Mouse (Mus musculus) neural tube, embryonic 13.5 days (tissue): Measurements from ENCODE around the gene Cd244a. TPM values are rescaled to one million over a fixed set of nuclear protein-coding genes. Genes with fewer than 3 reads are reported as not detected.

Source experiments
- ATAC-seq: fragments of 200-750 bp; cut with Nextera tagmentation; 2 replicates; pipeline ENCODE4 v1.8.0; 2017; ENCODE audit warnings: low read depth, mild to moderate bottlenecking, moderate TSS enrichment, moderate library complexity
- H3K27ac ChIP-seq: fragments of 300-500 bp; sonication (generic); replicated peaks from 2 replicates; pipeline ENCODE4 v1.5.1; 2015; ENCODE audit warnings: moderate library complexity, mild to moderate bottlenecking, inconsistent platforms
- H3K27me3 ChIP-seq: fragments of 300-500 bp; sonication (generic); 2 replicates; pipeline ENCODE4 v1.6.1; 2015; ENCODE audit warnings: mild to moderate bottlenecking, inconsistent platforms
- H3K36me3 ChIP-seq: fragments of 300-500 bp; sonication (generic); 2 replicates; pipeline ENCODE4 v1.6.1; 2015; ENCODE audit warnings: mild to moderate bottlenecking, inconsistent platforms
- H3K4me1 ChIP-seq: fragments of 300-500 bp; sonication (generic); replicated peaks from 2 replicates; pipeline ENCODE4 v1.6.1; 2015; ENCODE audit warnings: inconsistent platforms
- H3K4me2 ChIP-seq: fragments of 300-500 bp; sonication (generic); 2 replicates; pipeline ENCODE4 v1.6.1; 2015; ENCODE audit warnings: inconsistent platforms, mild to moderate bottlenecking, moderate library complexity
- H3K4me3 ChIP-seq: fragments of 300-500 bp; sonication (generic); 2 replicates; pipeline ENCODE4 v1.5.1; 2015; ENCODE audit warnings: mild to moderate bottlenecking, inconsistent platforms
- H3K9ac ChIP-seq: fragments of 300-500 bp; sonication (generic); 2 replicates; pipeline ENCODE4 v1.6.1; 2015; ENCODE audit warnings: moderate library complexity, mild to moderate bottlenecking, inconsistent platforms
- H3K9me3 ChIP-seq: fragments of 300-500 bp; sonication (generic); 2 replicates; pipeline ENCODE4 v1.6.1; 2016; ENCODE audit warnings: inconsistent platforms
- WGBS: fragments of 180-500 bp; shearing (Covaris S2); methylation state at CpG from one replicate; pipeline ENCODE4 v1.1.7; 2015; 5-methylcytosine and 5-hydroxymethylcytosine counted together
- polyA plus RNA-seq: library from polyadenylated mRNA; unstranded; fragments of >200 nt; fragmentation: Nextera tagmentation; extraction: Ambion mirVana; gene quantifications from 2 replicates; pipeline ENCODE4 v1.2.1, GENCODE M21; 2015

The Cd244a gene
- polyA plus RNA-seq, 1 experiment from 2014 or later: not detected

DNA sequence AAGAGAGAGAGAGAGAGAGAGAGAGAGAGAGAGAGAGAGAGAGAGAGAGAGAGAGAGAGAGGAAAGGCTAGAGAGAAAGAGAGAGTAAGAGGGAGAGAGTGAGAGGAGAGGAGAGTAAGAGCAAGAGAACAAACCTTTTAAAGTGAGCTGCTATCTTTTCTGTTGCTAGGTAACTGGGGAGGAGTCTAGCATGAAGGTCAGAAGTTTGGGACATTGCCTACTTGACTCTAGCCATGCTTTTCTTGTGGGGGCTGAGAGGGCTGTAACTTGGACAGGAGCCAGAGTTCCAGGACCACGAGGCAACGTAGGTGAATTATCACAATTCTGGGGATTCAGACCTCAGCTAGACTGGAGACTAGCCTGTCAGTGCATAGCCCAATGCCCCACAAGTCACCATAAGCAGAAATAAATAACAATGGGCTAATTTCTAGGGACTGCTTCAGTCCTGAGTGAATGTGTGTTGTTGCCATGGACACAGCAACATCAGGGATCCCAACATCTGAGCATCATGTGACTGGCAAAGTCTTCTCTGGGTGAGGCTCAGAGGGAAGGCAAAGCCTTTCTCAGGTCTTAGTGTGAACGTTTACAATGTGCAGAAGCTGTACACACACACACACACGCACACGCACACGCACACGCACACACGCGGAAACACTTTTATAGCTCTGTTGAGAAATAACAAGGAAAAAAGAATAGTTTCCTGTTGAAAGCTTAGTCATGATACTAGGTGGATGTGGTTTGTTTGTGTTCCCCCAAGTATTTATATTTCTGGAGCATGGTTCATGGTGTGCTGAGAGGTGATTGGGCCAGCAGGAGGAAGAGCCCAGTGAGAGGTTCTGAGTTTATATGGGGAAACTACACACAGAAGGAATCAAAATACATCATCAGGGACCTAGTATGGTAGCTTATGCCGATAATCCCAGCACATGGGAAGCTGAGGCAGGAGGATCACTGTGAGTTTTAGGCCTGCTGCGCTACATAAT lies 5.3 kb upstream of the Cd244a start:
- H3K27ac ChIP-seq: no peak overlapping the region
- no peak overlapping the region for H3K4me3 ChIP-seq
- H3K9ac ChIP-seq: no peak overlapping the region
- H3K9me3 ChIP-seq: no peaks in the 10 kb centered on the region
- no peak for ATAC-seq
- no peak overlapping the region for H3K4me2 ChIP-seq
- no peaks in the 10 kb centered on the region for H3K36me3 ChIP-seq
- 83% methylated on average over 11 of the region's 11 CpGs for WGBS
- no peaks in the 10 kb centered on the region for H3K4me1 ChIP-seq
- H3K27me3 ChIP-seq: no peaks in the 10 kb centered on the region

DNA sequence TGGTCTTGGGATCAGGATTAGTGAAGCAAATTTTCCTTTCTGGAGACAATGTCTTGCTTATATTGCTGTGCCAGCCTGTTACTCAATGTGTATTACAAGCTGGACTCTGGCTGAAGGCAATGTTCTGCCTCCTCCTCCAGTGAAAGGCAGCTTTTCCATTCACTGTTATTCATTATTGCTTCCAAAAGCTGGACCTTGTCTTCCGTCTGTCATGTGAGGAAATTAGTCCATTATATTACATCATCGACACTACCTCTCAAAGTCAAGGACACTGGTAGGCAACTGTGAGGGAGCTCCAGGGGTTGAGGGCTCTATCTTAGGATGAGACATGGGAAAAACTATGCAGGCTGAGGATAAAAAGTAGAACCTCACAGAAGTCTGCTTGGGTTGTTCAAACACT lies 2.6 kb upstream of the Cd244a start:
- ATAC-seq: no peak
- no peaks in the 10 kb centered on the region for H3K9me3 ChIP-seq
- no peaks in the 10 kb centered on the region for H3K36me3 ChIP-seq
- H3K27me3 ChIP-seq: no peaks in the 10 kb centered on the region
- H3K9ac ChIP-seq: no peak overlapping the region
- no peak overlapping the region for H3K4me2 ChIP-seq
- no peak overlapping the region for H3K27ac ChIP-seq
- H3K4me1 ChIP-seq: no peaks in the 10 kb centered on the region
- no peak overlapping the region for H3K4me3 ChIP-seq
- 92% methylated on average over 2 of the region's 2 CpGs for WGBS

DNA sequence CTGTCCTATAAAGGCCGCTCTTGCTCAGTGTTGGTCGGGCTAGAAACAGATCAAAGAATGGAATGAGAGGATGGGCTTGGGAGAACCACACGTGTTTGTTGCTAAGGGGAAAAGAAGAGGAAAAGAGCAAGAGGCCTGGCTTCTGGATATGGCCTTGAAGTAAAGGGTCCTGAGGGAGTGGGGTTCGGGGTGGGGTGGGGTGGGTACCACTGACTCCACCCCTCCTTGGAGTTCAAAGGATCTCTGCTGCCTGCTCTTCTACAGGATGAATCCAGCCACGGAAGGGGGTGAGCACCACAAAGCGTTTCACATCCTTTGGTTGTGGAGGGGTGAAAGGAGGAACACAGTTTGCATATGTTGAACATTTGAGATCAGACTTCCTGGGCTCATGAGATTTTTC lies 586 bp upstream of the Cd244a start:
- H3K4me2 ChIP-seq: no peak overlapping the region
- WGBS: 68% methylated on average over 6 of the region's 6 CpGs
- no peak overlapping the region for H3K27ac ChIP-seq
- no peaks in the 10 kb centered on the region for H3K9me3 ChIP-seq
- H3K4me3 ChIP-seq: no peak overlapping the region
- no peaks in the 10 kb centered on the region for H3K4me1 ChIP-seq
- no peak overlapping the region for H3K9ac ChIP-seq
- ATAC-seq: no peak
- no peaks in the 10 kb centered on the region for H3K36me3 ChIP-seq
- H3K27me3 ChIP-seq: no peaks in the 10 kb centered on the region

DNA sequence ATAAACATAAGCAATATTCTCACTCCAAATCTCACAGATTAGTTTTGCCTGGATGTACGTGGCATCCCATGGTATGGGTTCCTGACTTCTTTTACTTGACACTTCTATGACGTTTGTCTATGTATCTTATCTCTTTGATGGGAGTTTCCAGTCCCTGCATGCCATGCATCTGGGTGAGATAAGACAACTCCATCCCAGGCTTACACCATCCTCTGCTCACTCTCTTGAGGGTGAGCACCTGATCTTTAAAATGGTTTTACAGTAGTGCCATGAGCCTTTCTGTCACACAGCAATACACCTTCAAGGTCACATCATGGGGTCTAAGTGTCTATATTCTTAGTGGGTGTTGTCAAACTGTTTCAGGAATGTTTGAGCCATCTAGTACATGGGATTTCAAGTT lies 1.3 kb downstream of the Cd244a start:
- Histone ChIP-seq H3K36me3 (no peaks in the 10 kb centered on the region), H3K9me3 (no peaks in the 10 kb centered on the region), H3K4me3 (no peak overlapping the region), H3K4me2 (no peak overlapping the region), H3K4me1 (no peaks in the 10 kb centered on the region), H3K27ac (no peak overlapping the region), H3K9ac (no peak overlapping the region), H3K27me3 (no peaks in the 10 kb centered on the region)
- WGBS: 81% methylated on average over 2 of the region's 2 CpGs
- ATAC-seq: no peak

DNA sequence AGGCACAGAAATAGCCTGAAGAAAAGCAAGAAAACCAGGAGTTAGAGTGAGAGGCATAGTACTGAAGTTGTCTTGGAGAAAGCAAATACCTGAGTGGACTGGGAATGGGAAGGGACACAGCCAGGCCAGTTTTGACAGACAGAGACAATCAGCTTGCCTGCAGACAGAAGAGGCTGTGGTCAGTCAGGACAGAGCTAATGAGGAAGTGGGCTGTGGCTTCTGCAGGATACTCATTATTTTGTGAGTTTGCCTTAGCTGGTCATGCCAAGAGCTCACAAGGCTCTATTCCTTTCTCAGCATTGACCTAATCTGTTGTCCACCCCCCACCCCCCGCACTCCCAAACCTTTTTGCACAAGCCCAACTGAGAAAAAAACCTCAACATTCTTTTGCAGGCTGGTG lies 2.2 kb downstream of the Cd244a start:
- no peaks in the 10 kb centered on the region for H3K36me3 ChIP-seq
- WGBS: 100% methylated on average over 1 of the region's 1 CpGs
- no peak for ATAC-seq
- H3K9ac ChIP-seq: no peak overlapping the region
- no peaks in the 10 kb centered on the region for H3K9me3 ChIP-seq
- no peak overlapping the region for H3K4me3 ChIP-seq
- H3K4me1 ChIP-seq: no peaks in the 10 kb centered on the region
- no peak overlapping the region for H3K4me2 ChIP-seq
- no peak overlapping the region for H3K27ac ChIP-seq
- no peaks in the 10 kb centered on the region for H3K27me3 ChIP-seq

DNA sequence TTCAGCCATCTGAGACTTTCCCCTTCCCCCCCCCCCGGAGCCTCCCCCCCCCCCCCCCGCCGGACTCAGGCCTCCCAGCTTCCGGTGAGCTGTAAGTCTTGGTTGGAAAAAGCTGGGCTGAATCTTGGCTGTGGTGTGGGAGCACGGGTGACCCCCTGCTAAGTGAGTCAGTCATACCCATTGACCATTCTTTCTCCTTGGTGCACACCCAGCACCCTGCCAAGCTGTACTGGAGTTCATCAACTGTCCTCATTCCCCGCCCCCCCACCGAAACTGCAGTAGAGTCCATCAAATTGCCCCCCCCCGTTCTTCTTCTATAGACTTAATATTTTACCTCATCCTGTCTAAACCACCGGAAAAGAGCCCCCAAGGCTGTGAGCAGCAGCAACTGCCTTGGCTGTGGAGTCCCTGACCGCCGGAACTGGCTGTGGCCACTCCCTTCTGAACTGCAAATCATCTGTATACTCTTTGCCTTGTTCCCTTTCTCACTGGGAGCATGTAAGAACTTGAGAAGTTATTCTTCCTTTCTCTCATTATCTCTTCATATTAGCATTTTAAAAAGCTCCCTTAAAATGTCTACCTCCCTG lies 2.7 kb downstream of the Cd244a start:
- no peaks in the 10 kb centered on the region for H3K9me3 ChIP-seq
- H3K4me3 ChIP-seq: no peak overlapping the region
- no peak overlapping the region for H3K9ac ChIP-seq
- no peak overlapping the region for H3K27ac ChIP-seq
- H3K4me1 ChIP-seq: no peaks in the 10 kb centered on the region
- H3K36me3 ChIP-seq: no peaks in the 10 kb centered on the region
- H3K4me2 ChIP-seq: no peak overlapping the region
- WGBS: 84% methylated on average over 9 of the region's 11 CpGs
- no peaks in the 10 kb centered on the region for H3K27me3 ChIP-seq
- no peak for ATAC-seq

DNA sequence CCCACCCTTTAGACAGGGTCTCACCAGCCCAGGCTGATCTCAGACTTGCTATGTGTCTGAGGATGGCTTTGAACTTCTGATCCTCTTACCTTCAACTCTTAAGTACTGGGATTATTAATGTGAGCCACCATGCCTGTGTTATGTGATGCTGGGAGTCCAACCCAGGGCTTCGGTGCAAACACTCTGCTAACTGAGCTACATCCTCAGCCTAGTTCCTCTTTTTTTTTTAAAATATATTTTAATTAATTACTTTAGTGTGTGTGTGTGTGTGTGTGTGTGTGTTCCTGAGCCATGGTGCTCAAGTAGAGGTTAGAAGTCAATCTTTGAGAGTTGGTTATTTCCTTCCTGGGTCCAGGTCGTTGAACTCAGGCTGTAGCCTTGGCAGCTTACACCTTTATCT lies 4.0 kb downstream of the Cd244a start:
- Histone ChIP-seq H3K36me3 (no peaks in the 10 kb centered on the region), H3K4me1 (no peaks in the 10 kb centered on the region), H3K9ac (no peak overlapping the region), H3K4me2 (no peak overlapping the region), H3K27me3 (no peaks in the 10 kb centered on the region), H3K9me3 (no peaks in the 10 kb centered on the region), H3K4me3 (no peak overlapping the region), H3K27ac (no peak overlapping the region)
- WGBS: 92% methylated on average over 2 of the region's 2 CpGs
- ATAC-seq: no peak

DNA sequence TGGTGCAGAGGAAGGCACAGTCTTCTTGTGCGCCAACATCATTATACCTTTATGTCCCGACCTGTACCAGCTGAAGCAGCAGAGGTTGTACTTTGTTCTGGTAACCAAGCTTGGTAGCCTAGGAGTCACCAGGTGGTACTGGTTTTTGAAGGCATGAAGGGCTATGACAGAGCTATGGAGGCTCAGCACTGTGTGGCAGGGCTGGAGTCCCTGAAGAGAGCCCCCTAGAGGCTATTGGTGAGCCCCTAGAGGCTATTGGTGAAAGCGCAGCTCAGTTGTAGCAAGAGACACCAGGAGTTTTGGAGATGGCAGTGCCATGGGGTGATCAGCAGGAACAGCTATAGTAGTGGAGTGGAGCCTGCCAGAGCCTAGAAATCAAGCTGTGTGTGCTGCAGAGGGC lies 5.3 kb downstream of the Cd244a start:
- Histone ChIP-seq H3K9me3 (no peaks in the 10 kb centered on the region), H3K27me3 (no peaks in the 10 kb centered on the region), H3K36me3 (no peaks in the 10 kb centered on the region), H3K9ac (no peak overlapping the region), H3K4me1 (no peaks in the 10 kb centered on the region), H3K4me2 (no peak overlapping the region), H3K4me3 (no peak overlapping the region), H3K27ac (no peak overlapping the region)
- 58% methylated on average over 3 of the region's 3 CpGs for WGBS
- ATAC-seq: no peak

DNA sequence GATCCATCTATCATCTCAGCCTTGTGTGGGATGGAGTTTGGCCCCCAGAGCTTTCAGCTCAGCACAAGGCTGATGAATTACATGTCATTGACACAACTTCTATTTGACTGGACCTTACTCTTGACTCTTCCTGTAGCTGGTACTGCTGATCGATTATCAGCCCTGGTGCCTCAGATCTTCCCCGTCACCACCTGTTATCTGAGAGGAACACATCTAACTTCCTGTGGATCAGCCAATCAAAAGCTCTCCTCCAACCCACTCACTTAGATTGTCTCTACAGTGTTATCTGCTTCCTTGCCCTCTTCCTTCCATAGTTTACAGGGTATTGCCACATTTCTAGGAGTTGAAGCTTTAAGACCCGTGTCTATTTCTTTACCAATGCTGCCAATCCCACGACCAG lies 6.9 kb downstream of the Cd244a start:
- Histone ChIP-seq H3K4me1 (no peaks in the 10 kb centered on the region), H3K4me2 (no peak overlapping the region), H3K36me3 (no peaks in the 10 kb centered on the region), H3K4me3 (no peak overlapping the region), H3K27ac (no peak overlapping the region), H3K9me3 (no peaks in the 10 kb centered on the region), H3K9ac (no peak overlapping the region), H3K27me3 (no peaks in the 10 kb centered on the region)
- 84% methylated on average over 4 of the region's 4 CpGs for WGBS
- no peak for ATAC-seq

DNA sequence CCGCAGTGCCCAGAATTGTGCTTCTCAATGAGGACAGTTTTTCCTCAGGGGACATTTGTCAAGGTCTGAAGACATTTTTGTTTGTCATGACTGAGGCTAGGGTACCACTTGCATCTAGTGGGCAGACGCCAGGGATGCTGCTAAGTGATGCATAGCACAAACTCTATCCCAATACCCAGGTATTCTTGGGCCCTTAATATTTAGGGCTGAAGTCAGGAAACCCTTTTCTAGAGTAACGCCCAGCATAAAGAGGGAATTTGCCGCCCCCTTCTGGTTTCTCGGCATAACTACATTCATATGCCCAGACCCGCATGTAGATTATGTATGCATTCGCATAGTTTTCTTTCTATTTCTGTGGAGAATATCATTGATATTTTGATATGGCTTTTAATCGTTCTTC lies 7.8 kb downstream of the Cd244a start:
- no peaks in the 10 kb centered on the region for H3K36me3 ChIP-seq
- H3K9me3 ChIP-seq: no peaks in the 10 kb centered on the region
- H3K4me1 ChIP-seq: no peaks in the 10 kb centered on the region
- no peaks in the 10 kb centered on the region for H3K27me3 ChIP-seq
- WGBS: 28% methylated on average over 8 of the region's 8 CpGs
- H3K4me3 ChIP-seq: no peak overlapping the region
- peak; percentile 43; the same call in 1 of the 2 replicates for ATAC-seq
- no peak overlapping the region for H3K4me2 ChIP-seq
- no peak overlapping the region for H3K9ac ChIP-seq
- H3K27ac ChIP-seq: no peak overlapping the region

DNA sequence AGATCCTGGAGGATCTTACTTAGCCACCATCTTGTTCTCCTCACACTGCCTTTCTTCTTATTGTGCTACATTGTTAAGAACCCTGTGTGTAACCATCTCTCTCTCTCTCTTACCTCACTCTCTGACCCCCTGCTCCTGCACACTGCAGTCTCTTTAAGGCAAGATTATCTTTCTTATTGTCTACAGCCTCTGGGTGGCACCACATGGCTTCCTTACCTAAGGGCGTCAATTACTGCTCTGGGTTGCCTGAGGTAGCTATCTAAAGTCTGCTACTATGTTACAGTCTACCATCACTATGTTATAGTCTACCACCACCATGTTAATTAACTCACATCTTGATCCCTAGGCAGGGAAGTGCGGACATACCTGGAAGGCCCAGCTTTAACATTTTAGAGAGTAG lies 9.4 kb downstream of the Cd244a start:
- no peak overlapping the region for H3K27ac ChIP-seq

DNA sequence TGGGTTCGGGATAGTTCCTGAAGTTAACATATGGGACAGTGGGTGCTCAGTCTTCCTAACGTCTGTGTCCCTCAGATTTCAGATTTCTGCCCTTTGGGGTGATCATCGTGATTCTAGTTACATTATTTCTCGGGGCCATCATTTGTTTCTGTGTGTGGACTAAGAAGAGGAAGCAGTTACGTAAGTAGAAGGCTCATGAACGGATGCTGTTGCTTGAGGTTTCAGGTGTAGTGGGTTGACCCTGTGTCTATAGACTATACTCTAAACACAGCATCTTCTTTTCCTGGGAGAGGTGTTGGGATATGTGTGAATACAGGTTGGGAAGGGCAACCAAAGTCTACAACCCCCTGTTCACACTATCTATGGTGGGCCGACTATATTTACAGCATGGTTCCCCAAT lies 18.2 kb downstream of the Cd244a start:
- no peak overlapping the region for H3K4me2 ChIP-seq
- no peaks in the 10 kb centered on the region for H3K36me3 ChIP-seq
- WGBS: 83% methylated on average over 7 of the region's 7 CpGs
- H3K27me3 ChIP-seq: no peaks in the 10 kb centered on the region
- no peaks in the 10 kb centered on the region for H3K9me3 ChIP-seq
- no peak for ATAC-seq
- no peak overlapping the region for H3K4me3 ChIP-seq
- H3K4me1 ChIP-seq: no peaks in the 10 kb centered on the region
- no peak overlapping the region for H3K9ac ChIP-seq
- no peak overlapping the region for H3K27ac ChIP-seq

More for the DNA sequence above, 9.4 kb downstream of the Cd244a start:
- ATAC-seq: no peak
- Histone ChIP-seq H3K4me3 (no peak overlapping the region), H3K4me2 (no peak overlapping the region), H3K9me3 (no peaks in the 10 kb centered on the region), H3K36me3 (no peaks in the 10 kb centered on the region), H3K27me3 (no peaks in the 10 kb centered on the region), H3K4me1 (no peaks in the 10 kb centered on the region), H3K9ac (no peak overlapping the region)
- 67% methylated on average over 2 of the region's 2 CpGs for WGBS
